Mouse (Mus musculus) gastrocnemius, adult 2 months (tissue): ENCODE measurements around the gene Srp9. TPM values are rescaled to one million over a fixed set of nuclear protein-coding genes. Genes with fewer than 3 reads are reported as not detected.
A peak's percentile ranks its signal among the peaks of the same experiment; 100 is the strongest.
"Not testable (repeated sequence)": the region's sequence is repeated elsewhere in the genome, so short reads cannot be mapped to it uniquely, and the experiment has no call there.

ENCODE experiments used
- DNase-seq: peaks from one replicate; pipeline ENCODE4 v3.0.0; 2022
- H3K27ac ChIP-seq: fragments of 200-600 bp; 2 replicates; pipeline ENCODE4 v1.8.1; 2022; ENCODE audit warnings: mild to moderate bottlenecking
- H3K4me3 ChIP-seq: fragments of 200-600 bp; 2 replicates; pipeline ENCODE4 v1.8.1; 2022; ENCODE audit warnings: mild to moderate bottlenecking, moderate library complexity
- CTCF ChIP-seq: fragments of 200-600 bp; IDR thresholded peaks from 2 replicates; pipeline ENCODE4 v1.8.1; 2022; ENCODE audit warnings: antibody characterized with exemption, mild to moderate bottlenecking, moderate library complexity
- intact Hi-C: fragments of 180-260 bp; cut with DNase I; formaldehyde crosslinking; loops from one replicate; pipeline ENCODE4 v1.15.1; 2025
- total RNA-seq, 2 experiments: library from RNA; stranded (reverse); gene quantifications; 2 replicates each; pipeline ENCODE4 v1.2.3; 2021

The Srp9 gene
- total RNA-seq, 2 experiments from 2014 or later = 41.1 to 44.9 TPM

GRCm38 (mm10) chr1:182137204-182138125, 12.9 kb downstream of the Srp9 start:
- Histone ChIP-seq H3K27ac (no peak overlapping the region), H3K4me3 (no peak overlapping the region)
- no peak for TF ChIP-seq CTCF
- no peak for DNase-seq
- intact Hi-C loops = no loop called here

- no peak; the same call in 1 of the 2 replicates for TF ChIP-seq CTCF
- DNase-seq = no peak
- intact Hi-C loops = no loop called here
- no peak overlapping the region for H3K4me3 ChIP-seq
- H3K27ac ChIP-seq = no peak overlapping the region
Measured at GRCm38 (mm10) chr1:182138172-182138571, 13.6 kb downstream of the Srp9 start.

- TF ChIP-seq CTCF = no peak
- no peak for DNase-seq
- no peak overlapping the region for H3K4me3 ChIP-seq
- intact Hi-C loops = loop anchor here (1.0 to 5.0 kb wide), 2 partner anchors 252 to 413 kb away; no protein-coding TSS in a partner anchor
- H3K27ac ChIP-seq = no peak overlapping the region
Measured at GRCm38 (mm10) chr1:182139937-182140336, 15.4 kb downstream of the Srp9 start.

- no peak overlapping the region for H3K4me3 ChIP-seq
- intact Hi-C loops = loop anchor here (1.0 to 5.0 kb wide), 2 partner anchors 252 to 413 kb away; no protein-coding TSS in a partner anchor
- H3K27ac ChIP-seq = no peak overlapping the region
- peak; percentile 81 for DNase-seq
- TF ChIP-seq CTCF = no peak; the same call in 1 of the 2 replicates
Measured at GRCm38 (mm10) chr1:182140370-182140769, 15.8 kb downstream of the Srp9 start.

GRCm38 (mm10) chr1:182142725-182143124, 18.2 kb downstream of the Srp9 start:
- no peak overlapping the region for H3K4me3 ChIP-seq
- intact Hi-C loops = loop anchor here (5.0 kb wide), 1 partner anchor 415 kb away; no protein-coding TSS in a partner anchor
- no peak for TF ChIP-seq CTCF
- DNase-seq = no peak
- H3K27ac ChIP-seq = no peak overlapping the region

- Histone ChIP-seq H3K27ac (no peak overlapping the region), H3K4me3 (no peak overlapping the region)
- intact Hi-C loops = loop anchor here (5.0 kb wide), 1 partner anchor 416 kb away; no protein-coding TSS in a partner anchor
- TF ChIP-seq CTCF = peak; percentile 27; the same call in 1 of the 2 replicates
- DNase-seq = no peak
Measured at GRCm38 (mm10) chr1:182143288-182143687, 18.8 kb downstream of the Srp9 start.

GRCm38 (mm10) chr1:182145546-182145945, 21.0 kb downstream of the Srp9 start:
- TF ChIP-seq CTCF = no peak
- DNase-seq = no peak
- Histone ChIP-seq H3K4me3 (no peak overlapping the region), H3K27ac (no peak overlapping the region)
- intact Hi-C loops = no loop called here

GRCm38 (mm10) chr1:182148864-182149514, 24.5 kb downstream of the Srp9 start:
- Histone ChIP-seq H3K4me3 (no peak overlapping the region), H3K27ac (no peak overlapping the region)
- intact Hi-C loops = no loop called here
- DNase-seq = no peak
- no peak for TF ChIP-seq CTCF

- intact Hi-C loops = no loop called here
- no peak overlapping the region for H3K27ac ChIP-seq
- peak; percentile 46 for TF ChIP-seq CTCF
- no peak for DNase-seq
- H3K4me3 ChIP-seq = no peak overlapping the region
Measured at GRCm38 (mm10) chr1:182149966-182150365, 25.4 kb downstream of the Srp9 start.

- no peak for TF ChIP-seq CTCF
- intact Hi-C loops = no loop called here
Measured at GRCm38 (mm10) chr1:182157734-182158133, 33.2 kb downstream of the Srp9 start.

GRCm38 (mm10) chr1:182159575-182159974, 35.0 kb downstream of the Srp9 start:
- Histone ChIP-seq H3K4me3 (no peak overlapping the region), H3K27ac (no peak overlapping the region)
- intact Hi-C loops = no loop called here
- TF ChIP-seq CTCF = no peak
- DNase-seq = no peak

More at GRCm38 (mm10) chr1:182157734-182158133, 33.2 kb downstream of the Srp9 start:
- no peak for DNase-seq
- Histone ChIP-seq H3K4me3 (no peak overlapping the region), H3K27ac (no peak overlapping the region)

GRCm38 (mm10) chr1:182162951-182163350, 38.4 kb downstream of the Srp9 start:
- Histone ChIP-seq H3K27ac (no peak overlapping the region), H3K4me3 (no peak overlapping the region)
- no peak for DNase-seq
- TF ChIP-seq CTCF = no peak
- intact Hi-C loops = no loop called here

- Histone ChIP-seq H3K27ac (no peak within 1 kb of the TSS), H3K4me3 (no peak within 1 kb of the TSS)
- no peak for TF ChIP-seq CTCF
- DNase-seq = no peak
- intact Hi-C loops = no loop called here
Measured at GRCm38 (mm10) chr1:182164386-182164785, 39.8 kb downstream of the Srp9 start, which contains the start of gene Vmn1r1. Vmn1r1 (minus strand) TSS chr1:182164486.

- H3K27ac ChIP-seq, H3K4me3 ChIP-seq, DNase-seq, intact Hi-C loops: not testable (repeated sequence)
Measured at GRCm38 (mm10) chr1:182170206-182170605, 45.7 kb downstream of the Srp9 start.

- DNase-seq, intact Hi-C loops, H3K27ac ChIP-seq, H3K4me3 ChIP-seq: not testable (repeated sequence)
Measured at GRCm38 (mm10) chr1:182176985-182177384, 52.4 kb downstream of the Srp9 start.
